Mouse (Mus musculus): ENCODE results near the gene Eefsec. TPM values are rescaled to one million over a fixed set of nuclear protein-coding genes. Genes with fewer than 3 reads are reported as not detected.

Eefsec gene
- polyA plus RNA-seq, 1 experiment from 2014 or later: 31.1 TPM

GRCm38 (mm10) chr6:88251396-88251795 is 194.9 kb downstream of the Eefsec start:
- Histone ChIP-seq H3K4me1 (no peaks in the 10 kb centered on the region), H3K27me3 (no peaks in the 10 kb centered on the region), H3K4me3 (no peak overlapping the region), H3K4me2 (no peak overlapping the region), H3K9ac (no peak overlapping the region), H3K36me3 (ENCODE audit: poor library complexity, severe bottlenecking) (peaks cover under 1% of the 10 kb centered on the region; the same call in 1 of the 2 replicates), H3K9me3 (replicated peaks) (no peaks in the 10 kb centered on the region), H3K27ac (no peak overlapping the region)
- ATAC-seq: no peak
- WGBS: 100% methylated on average over 1 of the region's 1 CpGs

GRCm38 (mm10) chr6:88249231-88249630 is 197.1 kb downstream of the Eefsec start:
- no peaks in the 10 kb centered on the region for H3K36me3 ChIP-seq (ENCODE audit: poor library complexity, severe bottlenecking)
- no peak for ATAC-seq
- no peaks in the 10 kb centered on the region for H3K27me3 ChIP-seq
- 79% methylated on average over 1 of the region's 1 CpGs for WGBS
- no peak overlapping the region for H3K4me3 ChIP-seq
- H3K4me1 ChIP-seq: no peaks in the 10 kb centered on the region
- H3K9me3 ChIP-seq (replicated peaks): no peaks in the 10 kb centered on the region
- no peak overlapping the region for H3K9ac ChIP-seq
- no peak overlapping the region for H3K27ac ChIP-seq
- H3K4me2 ChIP-seq: no peak overlapping the region

- H3K27me3 ChIP-seq: peaks cover 43% of the 10 kb centered on the region
- ATAC-seq: peak; percentile 87
- no peaks in the 10 kb centered on the region for H3K9me3 ChIP-seq (replicated peaks)
- no peaks in the 10 kb centered on the region for H3K4me1 ChIP-seq
- H3K9ac ChIP-seq: no peak overlapping the region
- H3K27ac ChIP-seq: no peak overlapping the region
- 1% methylated on average over 15 of the region's 15 CpGs for WGBS
- H3K36me3 ChIP-seq (ENCODE audit: poor library complexity, severe bottlenecking): no peaks in the 10 kb centered on the region
- peak overlapping the region; percentile 21; the same call in 1 of the 2 replicates for H3K4me2 ChIP-seq
- no peak overlapping the region for H3K4me3 ChIP-seq
Measured at GRCm38 (mm10) chr6:88242604-88243003, 203.7 kb downstream of the Eefsec start.

GRCm38 (mm10) chr6:88236513-88236912 is 209.8 kb downstream of the Eefsec start:
- H3K9me3 ChIP-seq (replicated peaks): no peaks in the 10 kb centered on the region
- ATAC-seq: peak; percentile 32; the same call in 1 of the 2 replicates
- 14% methylated on average over 7 of the region's 7 CpGs for WGBS

GRCm38 (mm10) chr6:88235983-88236382 is 210.4 kb downstream of the Eefsec start:
- Histone ChIP-seq H3K27ac (no peak overlapping the region), H3K9ac (peak overlapping the region; percentile 37; the same call in 1 of the 2 replicates), H3K4me3 (peak overlapping the region; percentile 24), H3K4me2 (peak overlapping the region; percentile 58), H3K27me3 (peaks cover 65% of the 10 kb centered on the region), H3K36me3 (ENCODE audit: poor library complexity, severe bottlenecking) (no peaks in the 10 kb centered on the region), H3K4me1 (peaks cover 15% of the 10 kb centered on the region), H3K9me3 (replicated peaks) (no peaks in the 10 kb centered on the region)
- WGBS: 2% methylated on average over 16 of the region's 17 CpGs
- peak; percentile 84 for ATAC-seq

More at GRCm38 (mm10) chr6:88236513-88236912, 209.8 kb downstream of the Eefsec start:
- Histone ChIP-seq H3K36me3 (ENCODE audit: poor library complexity, severe bottlenecking) (no peaks in the 10 kb centered on the region), H3K4me1 (peaks cover 15% of the 10 kb centered on the region), H3K27ac (no peak overlapping the region), H3K4me2 (peak overlapping the region; percentile 58), H3K9ac (0 out of 2 replicates have a peak overlapping the region, but pooled peaks have one; percentile 37), H3K27me3 (peaks cover 67% of the 10 kb centered on the region), H3K4me3 (no peak overlapping the region)

GRCm38 (mm10) chr6:88235461-88235860 is 210.9 kb downstream of the Eefsec start:
- Histone ChIP-seq H3K27ac (no peak overlapping the region), H3K4me3 (peak overlapping the region; percentile 24), H3K36me3 (ENCODE audit: poor library complexity, severe bottlenecking) (no peaks in the 10 kb centered on the region), H3K4me1 (peaks cover 15% of the 10 kb centered on the region), H3K27me3 (peaks cover 63% of the 10 kb centered on the region), H3K9ac (no peak overlapping the region), H3K4me2 (peak overlapping the region; percentile 58), H3K9me3 (replicated peaks) (no peaks in the 10 kb centered on the region)
- ATAC-seq: no peak
- 21% methylated on average over 8 of the region's 8 CpGs for WGBS

GRCm38 (mm10) chr6:88233996-88234395 is 212.3 kb downstream of the Eefsec start:
- Histone ChIP-seq H3K27me3 (peaks cover 58% of the 10 kb centered on the region), H3K9me3 (replicated peaks) (no peaks in the 10 kb centered on the region)
- WGBS: 83% methylated on average over 8 of the region's 8 CpGs

GRCm38 (mm10) chr6:88232221-88232620 is 214.1 kb downstream of the Eefsec start:
- WGBS: 53% methylated on average over 6 of the region's 6 CpGs
- H3K4me1 ChIP-seq: peaks cover 15% of the 10 kb centered on the region
- H3K27ac ChIP-seq: no peak overlapping the region
- H3K36me3 ChIP-seq (ENCODE audit: poor library complexity, severe bottlenecking): no peaks in the 10 kb centered on the region
- H3K4me2 ChIP-seq: no peak overlapping the region
- no peak overlapping the region for H3K9ac ChIP-seq
- no peak overlapping the region for H3K4me3 ChIP-seq
- no peaks in the 10 kb centered on the region for H3K9me3 ChIP-seq (replicated peaks)
- peaks cover 46% of the 10 kb centered on the region for H3K27me3 ChIP-seq
- ATAC-seq: no peak

More at GRCm38 (mm10) chr6:88233996-88234395, 212.3 kb downstream of the Eefsec start:
- Histone ChIP-seq H3K36me3 (ENCODE audit: poor library complexity, severe bottlenecking) (no peaks in the 10 kb centered on the region), H3K4me3 (no peak overlapping the region), H3K9ac (no peak overlapping the region), H3K4me2 (no peak overlapping the region), H3K27ac (no peak overlapping the region), H3K4me1 (peaks cover 15% of the 10 kb centered on the region)
- no peak for ATAC-seq

GRCm38 (mm10) chr6:88231821-88232220 is 214.5 kb downstream of the Eefsec start:
- no peak for ATAC-seq
- no peaks in the 10 kb centered on the region for H3K9me3 ChIP-seq (replicated peaks)
- H3K27me3 ChIP-seq: peaks cover 43% of the 10 kb centered on the region
- no peak overlapping the region for H3K4me3 ChIP-seq
- 79% methylated on average over 7 of the region's 7 CpGs for WGBS
- H3K36me3 ChIP-seq (ENCODE audit: poor library complexity, severe bottlenecking): no peaks in the 10 kb centered on the region
- no peak overlapping the region for H3K27ac ChIP-seq
- no peak overlapping the region for H3K9ac ChIP-seq
- H3K4me2 ChIP-seq: no peak overlapping the region
- peaks cover 16% of the 10 kb centered on the region for H3K4me1 ChIP-seq

GRCm38 (mm10) chr6:88229221-88229620 is 217.1 kb downstream of the Eefsec start:
- peaks cover 7% of the 10 kb centered on the region; the same call in 1 of the 2 replicates for H3K4me1 ChIP-seq
- no peaks in the 10 kb centered on the region for H3K9me3 ChIP-seq (replicated peaks)
- no peak for ATAC-seq
- H3K36me3 ChIP-seq (ENCODE audit: poor library complexity, severe bottlenecking): no peaks in the 10 kb centered on the region
- 89% methylated on average over 12 of the region's 12 CpGs for WGBS
- H3K27me3 ChIP-seq: peaks cover 26% of the 10 kb centered on the region
- no peak overlapping the region for H3K27ac ChIP-seq
- H3K4me2 ChIP-seq: no peak overlapping the region
- no peak overlapping the region for H3K9ac ChIP-seq
- H3K4me3 ChIP-seq: no peak overlapping the region

- no peaks in the 10 kb centered on the region for H3K9me3 ChIP-seq (replicated peaks)
- no peak overlapping the region for H3K9ac ChIP-seq
- no peak overlapping the region for H3K4me2 ChIP-seq
- H3K27me3 ChIP-seq: peaks cover 15% of the 10 kb centered on the region
- ATAC-seq: no peak
- H3K27ac ChIP-seq: no peak overlapping the region
- peaks cover 7% of the 10 kb centered on the region; the same call in 1 of the 2 replicates for H3K4me1 ChIP-seq
- H3K36me3 ChIP-seq (ENCODE audit: poor library complexity, severe bottlenecking): no peaks in the 10 kb centered on the region
- 71% methylated on average over 7 of the region's 7 CpGs for WGBS
- no peak overlapping the region for H3K4me3 ChIP-seq
Measured at GRCm38 (mm10) chr6:88227537-88227936, 218.8 kb downstream of the Eefsec start.

GRCm38 (mm10) chr6:88226570-88226994 is 219.8 kb downstream of the Eefsec start:
- 8% methylated on average over 5 of the region's 5 CpGs for WGBS
- Histone ChIP-seq H3K36me3 (ENCODE audit: poor library complexity, severe bottlenecking) (no peaks in the 10 kb centered on the region), H3K9me3 (replicated peaks) (no peaks in the 10 kb centered on the region), H3K4me1 (peaks cover 7% of the 10 kb centered on the region; the same call in 1 of the 2 replicates), H3K4me3 (no peak overlapping the region), H3K9ac (peak overlapping the region; percentile 30), H3K27ac (no peak overlapping the region), H3K4me2 (no peak overlapping the region), H3K27me3 (peaks cover 15% of the 10 kb centered on the region)
- ATAC-seq: peak; percentile 48; the same call in 1 of the 2 replicates

GRCm38 (mm10) chr6:88221968-88222367 is 224.4 kb downstream of the Eefsec start, which contains the start of gene Dnajb8:
TSS of gene Dnajb8 (plus strand) at chr6:88222268.
- Histone ChIP-seq H3K27me3 (peaks cover 7% of the 10 kb centered on the region; the same call in 1 of the 2 replicates), H3K4me3 (no peak within 1 kb of the TSS), H3K9ac (no peak within 1 kb of the TSS), H3K36me3 (ENCODE audit: poor library complexity, severe bottlenecking) (no peaks in the 10 kb centered on the region), H3K27ac (no peak within 1 kb of the TSS), H3K4me1 (peaks cover 7% of the 10 kb centered on the region; the same call in 1 of the 2 replicates), H3K4me2 (no peak within 1 kb of the TSS), H3K9me3 (replicated peaks) (no peaks in the 10 kb centered on the region)
- 53% methylated on average over 10 of the region's 10 CpGs for WGBS
- no peak for ATAC-seq

All from forebrain, embryonic 13.5 days (tissue).